ENCODE assay signal across 31 mouse cellular contexts in the genomic region with DNA sequence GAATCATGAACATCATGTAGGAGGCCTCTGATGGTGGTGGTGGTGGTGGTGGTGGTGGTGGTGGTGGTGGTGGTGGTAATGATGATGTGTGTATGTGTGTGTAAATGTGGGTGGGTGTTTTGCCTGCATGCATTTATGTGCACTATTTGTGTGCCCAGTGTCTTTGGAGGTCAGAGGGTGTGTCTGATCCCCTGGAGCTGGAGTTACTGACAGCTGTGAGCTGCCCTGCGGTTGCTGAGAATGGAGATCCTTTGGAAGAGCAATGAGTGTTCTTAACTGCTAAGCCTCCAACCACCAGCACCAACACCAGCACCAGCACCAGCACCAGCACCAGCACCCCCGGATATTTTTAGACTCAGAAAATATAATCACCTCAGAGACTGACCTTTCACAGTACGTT. TPM values are rescaled to one million over a fixed set of nuclear protein-coding genes. Genes with fewer than 3 reads are reported as not detected.
"Had no signal": no experiment of that assay in that cellular context is flagged by ENCODE, and none has a peak within 500 bp of the region (broad histone marks: within the 10 kb centered on the region; RNA-seq: fewer than 3 reads in every experiment).

No protein-coding gene starts in this region.

- H3K4me1 ChIP-seq: heart, embryonic 10.5 days; heart, embryonic 15.5 days; hindbrain, embryonic 12.5 days had no signal

- ATAC-seq: inflammation-experienced regulatory T-cells, adult 6 months; intestine, embryonic 15.5 days; intestine, embryonic 16.5 days; intestine, postnatal 0 days had no signal

- H3K4me2 ChIP-seq: heart, embryonic 11.5 days; heart, embryonic 12.5 days; heart, embryonic 13.5 days; heart, embryonic 15.5 days; hindbrain, embryonic 12.5 days; hindbrain, embryonic 13.5 days; hindbrain, embryonic 14.5 days; hindbrain, embryonic 15.5 days; intestine, embryonic 15.5 days; kidney, embryonic 15.5 days had no signal

- H3K27ac ChIP-seq: heart, embryonic 10.5 days; heart, embryonic 13.5 days; heart, embryonic 15.5 days; hindbrain, embryonic 10.5 days; hindbrain, embryonic 12.5 days; hindbrain, embryonic 13.5 days; hindbrain, embryonic 14.5 days; hindbrain, embryonic 15.5 days; hindbrain, postnatal 0 days; intestine, embryonic 15.5 days; kidney, embryonic 15.5 days; kidney, postnatal 0 days; layer of hippocampus, adult 2 months had no signal

- H3K4me3 ChIP-seq: heart, embryonic 10.5 days; heart, embryonic 12.5 days; heart, embryonic 13.5 days; heart, embryonic 15.5 days; hindbrain, embryonic 10.5 days; hindbrain, embryonic 12.5 days; hindbrain, embryonic 13.5 days; hindbrain, embryonic 15.5 days; intestine, embryonic 15.5 days; kidney, embryonic 15.5 days; layer of hippocampus, adult 2 months had no signal

- H3K9ac ChIP-seq: heart, embryonic 12.5 days; heart, embryonic 13.5 days; heart, embryonic 15.5 days; hindbrain, embryonic 13.5 days; hindbrain, embryonic 14.5 days; hindbrain, embryonic 15.5 days; intestine, embryonic 15.5 days; kidney, embryonic 15.5 days had no signal

- DNase-seq: heart, postnatal 14 days; heart, postnatal 36 days; heart, postnatal 4 days; kidney, adult 11 months; kidney, adult 18-20 months; kidney, adult 2 months; kidney, adult 8-10 months; kidney, adult 9 months; kidney, postnatal 10 days; kidney, postnatal 14 days; kidney, postnatal 25 days; kidney, postnatal 36 days; kidney, postnatal 4 days had no signal

- H3K27me3 ChIP-seq: heart, embryonic 13.5 days; heart, embryonic 15.5 days; hindbrain, embryonic 12.5 days; hindbrain, embryonic 13.5 days; hindbrain, embryonic 15.5 days; intestine, embryonic 15.5 days; kidney, embryonic 15.5 days had no signal

- H3K9me3 ChIP-seq: heart, embryonic 10.5 days; heart, embryonic 12.5 days; heart, embryonic 13.5 days; heart, embryonic 15.5 days; hindbrain, embryonic 10.5 days; hindbrain, embryonic 12.5 days; hindbrain, embryonic 13.5 days; hindbrain, embryonic 15.5 days; intestine, embryonic 15.5 days; kidney, embryonic 15.5 days had no signal

- H3K36me3 ChIP-seq: heart, embryonic 10.5 days; heart, embryonic 12.5 days; heart, embryonic 13.5 days; heart, embryonic 15.5 days; hindbrain, embryonic 10.5 days; hindbrain, embryonic 12.5 days; hindbrain, embryonic 13.5 days; hindbrain, embryonic 15.5 days; intestine, embryonic 15.5 days; kidney, embryonic 15.5 days had no signal

RNA-seq across cellular contexts. Expression of a gene that starts 46.6 kb away (rescaled TPM):
- total RNA-seq: hindbrain, postnatal 0 days had no signal
